Mouse (Mus musculus): Measurements from ENCODE around the gene Tmprss11a.

The Tmprss11a gene

DNA sequence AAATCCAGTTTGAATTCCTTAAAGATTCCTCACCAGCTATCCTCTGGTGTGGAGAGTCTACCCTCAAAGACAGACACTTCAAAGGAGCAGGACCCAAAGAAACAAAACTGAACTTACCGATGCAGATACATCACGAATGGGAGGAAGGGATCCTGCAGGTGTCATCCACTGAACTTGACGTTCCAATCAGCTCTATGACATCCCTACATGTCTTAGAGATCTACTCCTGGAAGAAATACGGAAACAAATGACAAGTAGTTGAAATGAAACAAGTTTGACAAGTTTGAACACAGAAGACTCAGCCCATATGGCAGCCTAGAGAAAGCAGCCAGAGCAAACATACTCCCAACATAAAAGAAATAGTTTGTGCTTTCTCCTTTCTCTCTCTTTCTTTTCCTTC lies at the start of gene Tmprss11a:
TSS of gene Tmprss11a (minus strand) at position 101 of the 400 bp plus-strand sequence.
- DNase-seq, result no peak

- no peak for DNase-seq
These were observed 49.7 kb upstream of the Tmprss11a start, which contains the start of gene Tmprss11g for GRCm38 (mm10) chr5:86518500-86518899. Gene Tmprss11g (minus strand): TSS chr5:86518600.

DNA sequence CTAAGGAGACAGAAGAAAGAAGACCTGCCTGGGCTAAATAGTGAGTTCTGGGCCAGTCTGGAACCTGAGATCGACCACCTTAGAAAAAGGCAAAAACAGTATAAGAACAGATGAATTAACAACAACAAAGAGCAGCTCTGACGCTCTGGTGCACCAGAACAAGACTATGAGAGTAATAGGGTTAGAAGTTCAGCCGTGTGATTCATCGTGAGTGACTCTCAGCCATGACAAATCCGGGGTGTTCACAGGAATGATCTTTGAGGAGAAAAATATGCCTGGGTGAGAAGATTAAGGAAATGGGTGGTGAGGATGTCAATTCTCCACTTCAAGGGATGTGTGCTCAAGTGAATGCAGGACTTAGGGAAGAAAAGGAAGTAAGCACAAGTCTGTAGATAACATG lies 42.7 kb upstream of the Tmprss11a start:
- DNase-seq, result no peak

DNA sequence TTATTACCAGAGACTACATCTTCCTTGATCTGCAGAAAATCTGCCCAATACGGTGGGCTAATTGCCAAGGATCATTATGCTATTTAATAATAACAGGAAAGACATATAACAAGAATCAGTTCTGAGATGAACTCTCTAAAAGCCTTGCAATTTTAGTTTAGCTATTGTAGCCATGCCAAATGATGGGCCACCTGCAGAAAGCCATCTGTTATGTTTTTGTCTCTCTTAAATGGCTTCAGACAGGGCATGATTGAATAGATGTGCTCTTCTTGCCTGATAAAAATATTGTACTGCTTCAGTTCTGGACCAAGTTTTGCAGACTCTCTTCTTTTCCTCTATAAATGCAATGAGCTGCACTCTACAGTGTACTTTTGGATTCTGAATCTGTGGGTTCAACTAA lies 24.7 kb upstream of the Tmprss11a start:
- DNase-seq, result no peak

DNA sequence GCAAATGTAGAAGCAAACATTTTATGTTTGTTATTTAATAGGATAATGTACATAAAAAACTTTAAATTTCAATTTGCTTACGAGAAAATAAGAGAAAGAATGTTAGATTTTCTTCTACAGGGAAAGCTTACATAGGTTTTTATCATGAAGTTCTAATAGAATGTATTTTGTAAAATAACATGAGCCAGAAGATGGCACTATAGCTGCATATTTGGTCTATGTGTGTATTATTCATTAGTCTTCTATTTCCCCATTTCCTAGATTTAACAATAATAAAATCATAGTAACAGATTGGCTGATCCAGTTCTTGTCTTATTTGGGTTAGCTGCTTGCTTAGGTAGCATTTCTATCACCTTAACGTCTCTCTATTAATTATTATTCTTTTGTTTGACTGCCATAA lies 13.8 kb upstream of the Tmprss11a start:
- no peak for DNase-seq

DNA sequence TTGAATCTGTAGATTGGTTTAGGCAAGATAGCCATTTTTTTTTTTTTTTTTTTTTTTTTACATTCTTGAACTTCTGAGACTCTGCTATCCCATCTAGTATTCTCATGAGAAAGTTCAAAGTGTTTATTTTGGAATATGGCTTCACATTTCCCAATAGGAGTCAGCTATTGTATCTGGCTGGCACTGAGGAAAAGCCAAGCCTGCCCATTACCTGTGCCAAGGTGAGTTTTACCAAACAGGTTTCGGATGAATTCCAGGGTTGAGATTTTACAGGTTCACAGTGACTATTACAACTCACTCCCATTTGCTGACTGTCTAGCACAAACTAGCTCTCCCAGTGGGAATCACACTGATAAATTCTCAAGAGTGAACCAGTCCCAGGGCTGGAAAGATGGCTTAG lies 13.2 kb upstream of the Tmprss11a start:
- DNase-seq, result no peak

DNA sequence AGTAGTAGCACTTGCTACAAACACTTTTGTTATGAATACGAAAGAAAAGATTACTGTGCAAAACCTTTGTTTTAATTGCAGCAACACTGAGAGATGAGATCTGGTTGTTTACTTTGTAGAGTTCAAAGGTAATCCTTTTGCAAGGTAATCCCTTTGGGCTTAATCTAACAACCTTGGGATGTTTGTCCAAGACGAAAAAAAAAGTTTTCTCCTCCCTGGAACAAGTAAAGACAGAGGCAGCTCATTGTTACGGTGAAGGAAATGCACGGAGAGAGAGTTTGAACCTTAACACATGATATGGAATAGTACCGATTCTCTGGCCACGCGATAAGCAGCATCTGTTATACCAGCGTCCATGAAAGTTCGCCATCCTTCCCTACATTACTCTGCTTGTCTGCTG lies 5.1 kb upstream of the Tmprss11a start:
- DNase-seq, result no peak

DNA sequence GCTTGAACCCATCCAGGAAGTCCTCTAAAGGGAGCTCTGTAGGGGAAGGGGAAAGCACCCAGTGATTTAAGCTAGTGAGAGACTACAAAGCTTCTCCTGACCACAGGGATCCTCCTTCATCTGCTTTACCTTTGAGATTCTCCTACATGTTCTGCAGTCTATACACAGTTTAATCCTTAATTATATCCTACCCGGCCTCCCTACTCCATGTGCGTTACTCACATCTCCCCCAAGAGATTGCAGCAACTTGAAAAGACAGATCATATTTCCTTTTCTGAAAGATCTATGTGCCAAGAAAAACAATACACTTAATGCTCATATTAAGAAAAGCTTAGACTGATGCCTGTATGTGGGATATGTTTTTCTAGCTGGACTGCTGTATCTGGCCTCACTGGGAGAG lies 29.5 kb downstream of the Tmprss11a start:
- no peak for DNase-seq

GRCm38 (mm10) chr5:86438548-86438947 lies 30.2 kb downstream of the Tmprss11a start:
- DNase-seq, result no peak

- DNase-seq, result no peak
These were observed 36.1 kb downstream of the Tmprss11a start for GRCm38 (mm10) chr5:86432697-86433096.

GRCm38 (mm10) chr5:86431096-86431495 lies 37.7 kb downstream of the Tmprss11a start:
- no peak for DNase-seq

- no peak for DNase-seq
These were observed 47.3 kb downstream of the Tmprss11a start for GRCm38 (mm10) chr5:86421323-86422028.

GRCm38 (mm10) chr5:86419494-86419893 lies 49.3 kb downstream of the Tmprss11a start:
- no peak for DNase-seq

GRCm38 (mm10) chr5:86414280-86414679 lies 54.5 kb downstream of the Tmprss11a start:
- no peak for DNase-seq

- DNase-seq, result no peak
These were observed 58.0 kb downstream of the Tmprss11a start for GRCm38 (mm10) chr5:86410815-86411214.

DNA sequence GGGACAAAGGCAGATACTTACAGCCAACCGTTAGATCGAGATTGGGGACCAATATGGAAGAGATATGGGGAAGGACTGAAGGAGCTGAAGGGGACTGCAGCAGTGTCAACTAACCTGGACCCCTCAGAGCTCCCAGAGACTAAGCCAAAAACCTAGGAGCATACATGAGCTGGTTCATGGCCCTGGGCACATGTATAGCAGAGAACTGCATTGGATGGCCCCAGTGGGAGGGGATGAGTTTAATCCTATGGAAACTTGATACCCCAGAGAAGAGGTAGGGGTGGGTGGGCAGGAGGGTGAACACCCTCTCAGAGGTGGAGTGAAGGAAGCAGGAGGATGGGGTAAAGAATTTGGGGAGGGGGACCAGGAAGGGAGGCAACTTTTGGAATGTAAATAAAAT lies 60.8 kb downstream of the Tmprss11a start:
- DNase-seq, result no peak

DNA sequence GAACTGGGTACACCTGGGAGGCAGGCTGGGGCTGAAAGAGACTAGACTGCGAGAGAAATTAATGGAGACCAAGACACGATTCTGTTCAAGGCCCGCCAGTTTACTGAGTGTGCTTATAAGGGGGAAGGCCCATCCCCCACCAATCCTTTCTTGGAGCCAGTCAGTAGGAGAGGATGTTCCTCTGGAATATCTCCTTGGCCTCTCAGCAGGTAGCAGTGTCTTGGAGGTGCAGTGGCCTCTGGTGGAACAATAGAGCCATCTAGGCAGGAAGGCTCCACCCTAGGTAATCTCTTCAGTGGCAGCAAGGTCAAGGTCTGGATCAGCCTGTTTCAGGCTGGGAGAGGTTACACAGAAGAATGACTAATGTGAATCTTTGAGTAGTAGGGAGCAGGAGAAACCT lies 61.6 kb downstream of the Tmprss11a start:
- DNase-seq, result no peak

DNA sequence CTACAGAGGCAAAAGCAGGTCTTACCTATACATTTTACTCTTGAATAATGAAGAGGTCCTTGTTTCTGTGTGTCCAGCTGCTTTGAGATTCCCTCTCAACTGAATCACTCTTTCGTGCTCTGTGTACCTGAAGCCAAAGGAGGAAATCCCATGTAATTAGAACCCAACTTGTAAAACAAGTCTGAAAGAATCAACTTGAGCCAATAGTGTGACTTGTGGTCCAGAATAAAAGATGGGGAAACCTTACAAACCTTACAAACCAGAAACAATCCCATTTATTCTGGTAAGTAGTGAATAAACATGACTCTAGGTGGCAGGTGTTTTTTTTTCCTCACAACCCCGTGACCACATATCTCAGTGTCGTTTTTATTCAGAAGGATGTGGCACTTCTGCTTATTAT lies 95.5 kb downstream of the Tmprss11a start, which contains the start of gene Tmprss11d:
TSS of gene Tmprss11d (minus strand) at position 101 of the 400 bp plus-strand sequence.
- DNase-seq, result no peak

All from spleen, adult 18-20 months (tissue).